Mouse (Mus musculus) testis, postnatal 10 days (tissue): ENCODE data around the gene C130074G19Rik.

ENCODE experiments used
- DNase-seq: peaks from one replicate; pipeline ENCODE4 v3.0.0; 2021; ENCODE audit warnings: low spot score

The C130074G19Rik gene

DNA sequence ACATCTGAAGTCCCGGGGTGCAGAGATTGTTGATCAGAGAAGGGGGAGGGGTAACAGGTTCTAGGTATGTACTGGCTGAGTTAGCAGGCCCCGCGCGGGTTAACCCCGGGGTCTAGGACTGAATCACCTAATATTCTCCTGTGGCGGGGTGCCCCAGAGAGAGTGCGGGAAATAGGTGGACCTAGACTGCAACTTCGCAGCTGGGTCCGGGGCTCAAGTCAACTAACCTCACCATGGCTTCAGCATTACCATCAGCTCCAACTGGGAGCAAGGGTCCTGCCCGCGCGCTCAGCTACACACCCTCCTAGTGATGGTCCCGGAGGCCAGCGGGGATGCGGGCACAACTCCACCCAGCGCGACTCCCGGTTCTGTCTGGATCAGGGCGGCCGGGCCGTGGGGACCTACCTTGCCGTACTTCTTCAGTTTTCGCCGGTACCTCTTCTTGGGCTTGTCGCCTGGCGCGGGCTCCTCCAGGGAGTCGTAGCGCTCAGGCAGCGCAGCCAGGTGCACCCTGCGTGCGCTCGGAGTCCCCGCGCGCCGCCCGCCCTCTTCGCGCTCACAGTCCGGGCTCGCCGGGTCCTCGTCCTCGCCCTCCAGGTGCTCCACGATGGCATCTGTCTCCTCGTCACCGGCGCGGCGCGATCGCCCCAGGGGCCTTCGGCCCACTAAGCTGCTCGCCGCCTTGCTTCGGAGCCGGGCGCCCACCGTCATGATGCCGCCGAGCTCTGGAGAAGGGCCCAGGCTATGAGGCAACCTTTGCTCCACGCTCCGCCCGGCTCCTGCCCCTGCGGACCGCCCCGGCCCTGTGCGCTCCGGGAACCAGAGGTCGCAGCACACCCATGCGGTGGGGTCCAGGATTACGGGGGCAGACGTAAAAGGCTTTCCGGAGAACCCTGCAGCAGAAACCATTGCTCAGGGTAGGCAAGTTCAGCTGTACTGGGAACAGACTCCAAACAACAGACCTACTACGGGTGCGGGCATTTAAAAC is at the start of gene C130074G19Rik:
TSS of gene C130074G19Rik (minus strand) at position 938 of the 988 bp plus-strand sequence.
- peak; percentile 78 for DNase-seq

DNA sequence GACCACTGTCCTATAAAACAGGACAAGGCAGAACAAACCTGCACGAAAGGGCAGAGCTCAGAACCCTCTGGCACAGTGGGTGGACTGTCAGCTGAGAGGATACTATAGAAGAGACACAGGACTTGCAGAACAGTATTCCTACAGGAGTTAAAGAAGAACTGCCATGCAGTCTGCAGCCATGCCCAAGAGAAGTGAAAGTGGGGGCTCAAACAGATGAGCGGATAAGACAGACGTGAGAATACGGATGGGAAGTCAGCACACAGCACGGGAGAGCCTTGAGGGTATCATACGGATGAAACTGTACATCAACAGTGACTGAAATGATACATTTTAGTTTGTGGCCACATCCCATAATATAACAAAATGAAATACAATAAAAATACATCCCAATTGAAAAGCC is 48.1 kb upstream of the C130074G19Rik start:
- no peak for DNase-seq

DNA sequence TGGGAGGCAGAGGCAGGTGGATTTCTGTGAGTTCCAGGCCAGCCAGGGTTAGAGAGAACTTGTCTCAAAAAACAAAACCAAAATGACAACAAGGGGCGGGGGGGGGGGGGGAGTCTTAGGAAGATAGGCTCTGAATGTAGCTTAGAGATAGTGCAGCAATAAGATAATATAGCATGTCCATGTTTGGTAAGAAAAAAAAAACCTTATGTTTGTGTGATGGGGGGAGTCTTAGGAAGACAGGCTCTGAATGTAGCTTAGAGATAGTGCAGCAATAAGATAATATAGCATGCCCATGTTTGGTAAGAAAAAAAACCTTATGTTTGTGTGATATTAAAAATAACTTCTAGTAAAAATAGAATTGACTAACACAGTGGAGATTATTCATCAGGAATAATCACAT is 45.4 kb upstream of the C130074G19Rik start:
- DNase-seq = no peak

DNA sequence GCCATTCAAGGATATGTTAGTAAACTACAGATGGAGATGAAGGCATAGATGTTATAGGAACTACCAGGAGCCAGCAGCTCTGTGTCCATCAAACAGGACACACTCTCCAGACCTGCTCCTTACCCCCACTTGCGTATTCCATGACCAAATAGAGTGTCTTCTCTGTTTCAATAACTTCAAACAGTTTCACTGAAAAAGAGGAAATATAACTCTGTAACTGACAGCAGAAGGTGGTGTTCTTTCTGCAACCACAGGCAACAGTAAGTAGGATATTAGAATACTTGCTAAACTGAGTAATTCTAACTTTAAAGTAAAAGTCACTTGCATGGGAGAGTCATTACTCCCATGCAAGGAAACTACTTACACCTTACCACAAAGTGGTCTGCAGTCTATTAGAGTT is 44.9 kb upstream of the C130074G19Rik start:
- no peak for DNase-seq

DNA sequence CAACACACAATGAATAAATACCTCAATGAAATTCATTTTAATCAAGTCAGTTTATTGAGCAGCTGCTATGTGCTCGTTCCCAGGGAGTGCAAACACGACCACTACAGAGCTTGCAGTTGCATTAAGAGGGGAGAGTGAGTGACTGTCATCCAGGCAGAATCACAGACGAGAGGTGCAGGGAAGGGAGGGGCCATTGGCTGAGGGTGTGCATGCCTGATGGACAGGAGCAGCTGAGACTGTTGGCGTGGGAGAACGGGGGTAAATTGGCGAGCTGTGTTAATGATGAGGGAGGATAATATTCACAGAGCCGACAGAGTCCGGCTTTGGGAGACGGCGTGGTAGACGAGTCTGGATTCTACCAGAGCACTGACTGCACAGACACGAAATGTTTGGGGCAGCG is 39.8 kb upstream of the C130074G19Rik start:
- no peak for DNase-seq

- DNase-seq = no peak
Measured at GRCm38 (mm10) chr1:184920057-184920456, 37.0 kb upstream of the C130074G19Rik start.

- no peak for DNase-seq
Measured at GRCm38 (mm10) chr1:184918227-184918888, 35.3 kb upstream of the C130074G19Rik start.

GRCm38 (mm10) chr1:184912336-184912735 is 29.3 kb upstream of the C130074G19Rik start:
- no peak for DNase-seq

DNA sequence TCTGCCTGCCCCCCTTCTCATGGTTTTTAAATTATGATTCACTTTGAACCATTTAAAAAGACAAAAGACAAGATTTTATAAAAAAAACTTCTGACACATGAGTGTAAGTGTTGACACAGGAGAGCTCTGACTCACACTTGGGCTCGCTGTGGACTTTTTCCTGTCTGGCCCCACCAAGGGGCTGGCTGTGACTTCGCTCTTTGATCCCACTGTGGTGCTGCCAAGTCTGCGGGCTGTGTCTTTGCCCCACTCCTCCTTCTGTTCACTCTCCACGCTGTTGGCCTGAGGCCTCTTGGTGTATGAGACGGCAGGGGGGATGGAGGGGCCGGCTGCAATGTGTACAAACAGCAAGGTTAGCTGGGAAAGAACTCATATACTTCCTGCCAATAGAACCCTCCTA is 28.8 kb upstream of the C130074G19Rik start:
- no peak for DNase-seq

- no peak for DNase-seq
Measured at GRCm38 (mm10) chr1:184908558-184908957, 25.5 kb upstream of the C130074G19Rik start.

- DNase-seq = no peak
Measured at GRCm38 (mm10) chr1:184905904-184906745, 23.1 kb upstream of the C130074G19Rik start.

DNA sequence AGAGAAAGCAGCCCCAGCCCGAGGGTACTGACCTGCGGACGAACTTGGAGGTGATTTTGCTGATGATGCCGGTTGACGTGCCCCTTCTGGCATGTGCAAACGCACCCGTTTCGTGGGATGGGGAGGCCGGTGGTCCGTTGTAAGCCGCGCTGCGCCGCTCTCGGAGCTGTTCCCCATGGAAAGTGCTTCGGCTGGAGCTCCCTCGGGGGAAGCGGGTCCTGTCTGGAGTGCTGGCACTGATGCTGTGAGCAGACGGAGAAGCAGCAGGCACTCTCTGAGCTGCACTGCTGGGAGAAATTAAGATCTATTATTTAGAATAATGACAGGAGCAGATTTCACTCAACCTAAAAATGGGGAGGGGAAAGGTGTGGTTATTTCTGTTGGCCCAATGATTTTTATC is 22.4 kb upstream of the C130074G19Rik start:
- no peak for DNase-seq

DNA sequence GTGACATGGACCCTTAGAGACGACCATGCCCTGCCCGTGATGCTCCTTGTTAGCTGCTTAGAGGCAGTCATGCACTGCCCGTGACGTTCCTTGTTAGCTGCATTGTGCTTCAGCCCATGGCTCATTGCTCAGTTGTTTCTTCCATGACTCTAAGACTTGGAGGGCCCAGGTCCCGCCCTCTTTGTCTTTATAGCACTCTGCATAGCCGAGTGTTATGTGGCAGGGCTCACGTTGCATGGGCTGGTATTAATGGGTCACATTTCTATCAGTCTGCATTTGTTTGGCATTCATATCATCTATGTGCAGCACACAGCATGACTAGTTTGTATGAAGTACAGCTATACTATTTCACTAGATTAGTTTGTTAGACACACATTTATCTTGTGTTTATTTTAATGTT is 20.7 kb upstream of the C130074G19Rik start:
- DNase-seq = no peak

GRCm38 (mm10) chr1:184902886-184903285 is 19.9 kb upstream of the C130074G19Rik start:
- DNase-seq = no peak

DNA sequence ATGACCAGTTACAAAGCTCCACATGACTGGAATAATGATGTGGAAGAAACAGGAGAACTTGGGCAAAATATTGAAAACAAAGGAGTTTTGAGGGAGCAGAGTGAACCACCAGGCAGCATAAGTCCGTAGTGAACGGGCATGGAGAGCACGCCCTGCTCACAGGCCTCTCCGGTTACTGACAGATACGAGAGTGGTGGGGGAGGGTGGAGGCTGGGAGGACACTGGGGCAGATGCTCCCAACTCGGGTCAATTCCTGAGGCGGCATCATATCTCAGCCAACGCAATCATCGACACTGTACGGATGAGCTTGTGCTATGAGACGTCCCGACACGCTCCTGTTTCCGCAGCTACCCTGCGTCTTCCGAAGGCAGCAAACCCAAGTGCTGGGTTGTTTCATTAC is 14.3 kb upstream of the C130074G19Rik start:
- DNase-seq = no peak

- no peak for DNase-seq
Measured at GRCm38 (mm10) chr1:184891998-184892397, 9.0 kb upstream of the C130074G19Rik start.

DNA sequence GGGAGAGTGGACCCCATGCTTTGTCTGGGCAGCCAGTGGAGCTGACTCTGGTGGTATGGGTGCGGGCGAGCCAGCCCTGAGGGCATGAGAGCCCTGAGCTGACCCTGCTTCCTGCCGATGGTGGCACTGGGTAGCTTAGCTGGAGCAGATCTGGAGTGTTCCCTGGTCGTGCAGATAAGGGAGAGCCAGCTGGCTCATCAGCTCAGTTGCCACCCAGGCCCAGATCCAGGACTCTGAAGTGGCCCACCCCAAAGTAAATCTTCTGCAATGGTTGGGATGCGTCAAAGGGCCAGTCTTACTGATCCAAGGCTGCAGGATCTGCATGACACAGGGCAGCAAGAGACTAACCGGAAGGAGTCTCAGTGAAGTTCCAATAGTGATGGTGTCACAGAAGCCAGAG is 6.4 kb upstream of the C130074G19Rik start:
- peak; percentile 37 for DNase-seq

- no peak for DNase-seq
Measured at GRCm38 (mm10) chr1:184886160-184886559, 3.1 kb upstream of the C130074G19Rik start.

DNA sequence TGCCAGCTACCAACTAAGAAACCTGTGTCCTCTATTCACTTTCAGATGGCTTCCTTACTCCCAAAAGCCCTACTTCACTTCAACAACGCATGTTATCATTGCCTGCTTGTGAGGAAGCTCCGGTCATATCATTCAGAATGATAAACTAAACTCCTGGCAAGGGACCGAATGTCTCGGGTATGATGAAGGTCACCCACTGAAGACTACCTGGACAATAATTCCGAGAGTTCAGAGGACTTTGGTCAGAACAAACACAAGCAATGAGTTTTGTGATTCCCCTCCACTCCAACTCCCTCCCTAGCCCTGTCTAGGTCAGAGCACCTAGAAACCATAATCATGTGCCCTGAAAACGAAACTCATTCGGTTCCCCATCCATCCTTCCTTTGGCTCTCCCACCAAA is 1.2 kb downstream of the C130074G19Rik start:
- no peak for DNase-seq

GRCm38 (mm10) chr1:184881211-184881610 is 1.8 kb downstream of the C130074G19Rik start:
- no peak for DNase-seq

GRCm38 (mm10) chr1:184878860-184879259 is 4.2 kb downstream of the C130074G19Rik start:
- DNase-seq = no peak

DNA sequence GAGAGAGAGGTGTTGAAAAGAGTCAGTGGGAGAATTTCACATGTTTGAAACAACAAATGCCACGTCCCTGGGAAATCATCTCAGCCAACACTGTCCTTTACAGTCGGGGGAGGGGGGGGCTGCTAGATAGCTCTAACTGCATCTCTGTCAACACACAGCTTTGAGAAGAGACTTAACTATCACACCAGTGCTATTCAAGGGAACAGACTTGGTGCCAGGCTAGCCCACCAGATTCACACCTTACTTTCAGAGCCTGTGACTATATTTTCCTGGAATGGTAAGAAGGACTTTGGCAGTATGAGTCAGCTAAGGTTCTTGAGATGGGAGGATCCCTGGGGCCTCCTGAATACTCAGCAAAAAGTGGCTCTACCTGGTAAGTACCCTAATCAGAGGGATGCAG is 5.7 kb downstream of the C130074G19Rik start:
- no peak for DNase-seq
